Mouse (Mus musculus) colon, adult 2 months (tissue): ENCODE results near the gene Stap2. TPM values are rescaled to one million over a fixed set of nuclear protein-coding genes. Genes with fewer than 3 reads are reported as not detected.

ENCODE experiments used
- polyA plus RNA-seq: library from polyadenylated mRNA; depleted of rRNA; stranded (reverse); fragments of >200 nt; gene quantifications from 2 replicates; pipeline ENCODE4 v1.2.3, GENCODE M21; 2012; rRNA removed

The Stap2 gene
- 110 and 127 TPM in 2 replicates for polyA plus RNA-seq

DNA sequence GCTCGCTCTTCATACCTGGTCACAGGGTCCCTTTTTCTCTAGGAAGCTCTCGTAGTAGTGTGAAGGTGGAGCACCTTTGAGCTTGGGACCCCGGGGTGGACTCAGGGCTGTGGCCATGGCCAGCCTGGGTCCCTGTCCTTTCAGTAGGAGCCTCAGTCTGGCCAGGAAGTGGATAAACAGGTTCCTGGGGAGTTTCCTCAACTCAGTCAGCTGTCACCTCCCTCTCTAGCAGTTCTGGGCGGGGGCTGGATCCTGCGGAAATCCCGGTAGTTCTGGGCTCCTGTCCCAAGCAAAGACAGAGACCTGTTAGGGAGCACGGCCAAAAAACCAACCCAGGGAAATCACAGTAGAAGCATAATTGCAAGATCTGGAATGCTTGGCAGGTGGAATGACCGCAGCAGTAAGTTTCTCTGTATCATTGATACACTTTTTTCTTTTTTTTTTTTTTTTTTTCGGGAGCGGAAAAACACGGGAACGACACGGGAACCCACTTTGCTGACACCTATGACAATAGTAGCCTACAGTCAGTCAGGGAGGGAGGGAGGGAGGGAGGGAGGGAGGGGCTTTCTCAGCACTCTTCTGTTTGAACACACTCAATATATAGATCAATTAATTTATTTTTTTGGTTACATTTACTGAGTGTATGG, at the start of gene Stap2, which contains the start of gene Mpnd:
Gene Stap2 (minus strand): TSS at position 170 of the 647 bp plus-strand sequence.
Gene Mpnd (plus strand): TSS at position 297 of the 647 bp plus-strand sequence.

GRCm38 (mm10) chr17:56040030-56040856, 34.9 kb upstream of the Stap2 start, which contains the start of gene Chaf1a:
TSS of gene Chaf1a (plus strand) at chr17:56040439.

DNA sequence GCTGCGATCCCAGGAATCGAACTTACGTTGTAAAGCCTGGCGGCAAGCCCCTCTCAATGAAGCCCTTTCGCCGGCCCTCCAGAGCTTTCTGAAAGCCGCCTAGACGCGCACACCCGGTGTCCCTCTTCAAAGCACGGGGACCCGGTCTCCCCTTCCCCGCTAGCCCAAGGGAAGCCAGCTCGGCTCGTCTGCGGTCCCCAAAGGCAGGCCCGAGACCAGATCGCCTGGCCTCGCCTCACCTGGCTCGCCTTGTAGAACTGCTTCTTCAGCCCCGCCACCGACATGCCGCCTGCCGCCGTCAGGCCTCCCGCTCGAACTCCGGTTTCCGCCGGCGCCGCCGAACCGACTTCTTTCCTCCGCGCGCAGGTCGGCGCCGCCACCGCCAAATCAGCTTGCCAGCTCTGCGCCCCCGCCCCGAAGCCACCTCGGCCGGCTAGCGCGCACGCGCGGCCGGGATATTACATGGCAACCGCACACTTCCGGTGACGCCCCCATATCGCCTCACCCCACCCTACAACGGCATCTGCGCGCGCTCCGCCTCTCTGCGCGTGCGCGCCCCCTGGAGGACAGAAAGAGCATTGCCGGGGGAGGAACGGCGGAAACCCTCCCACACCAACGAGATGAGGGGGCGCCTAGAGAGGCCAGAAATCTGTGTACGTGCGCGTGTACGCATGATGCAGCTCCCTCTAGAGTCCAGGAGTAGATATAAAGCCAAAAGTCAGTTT, 31.0 kb upstream of the Stap2 start, which contains the start of gene Sh3gl1:
Gene Sh3gl1 (minus strand): TSS at position 460 of the 725 bp plus-strand sequence.

DNA sequence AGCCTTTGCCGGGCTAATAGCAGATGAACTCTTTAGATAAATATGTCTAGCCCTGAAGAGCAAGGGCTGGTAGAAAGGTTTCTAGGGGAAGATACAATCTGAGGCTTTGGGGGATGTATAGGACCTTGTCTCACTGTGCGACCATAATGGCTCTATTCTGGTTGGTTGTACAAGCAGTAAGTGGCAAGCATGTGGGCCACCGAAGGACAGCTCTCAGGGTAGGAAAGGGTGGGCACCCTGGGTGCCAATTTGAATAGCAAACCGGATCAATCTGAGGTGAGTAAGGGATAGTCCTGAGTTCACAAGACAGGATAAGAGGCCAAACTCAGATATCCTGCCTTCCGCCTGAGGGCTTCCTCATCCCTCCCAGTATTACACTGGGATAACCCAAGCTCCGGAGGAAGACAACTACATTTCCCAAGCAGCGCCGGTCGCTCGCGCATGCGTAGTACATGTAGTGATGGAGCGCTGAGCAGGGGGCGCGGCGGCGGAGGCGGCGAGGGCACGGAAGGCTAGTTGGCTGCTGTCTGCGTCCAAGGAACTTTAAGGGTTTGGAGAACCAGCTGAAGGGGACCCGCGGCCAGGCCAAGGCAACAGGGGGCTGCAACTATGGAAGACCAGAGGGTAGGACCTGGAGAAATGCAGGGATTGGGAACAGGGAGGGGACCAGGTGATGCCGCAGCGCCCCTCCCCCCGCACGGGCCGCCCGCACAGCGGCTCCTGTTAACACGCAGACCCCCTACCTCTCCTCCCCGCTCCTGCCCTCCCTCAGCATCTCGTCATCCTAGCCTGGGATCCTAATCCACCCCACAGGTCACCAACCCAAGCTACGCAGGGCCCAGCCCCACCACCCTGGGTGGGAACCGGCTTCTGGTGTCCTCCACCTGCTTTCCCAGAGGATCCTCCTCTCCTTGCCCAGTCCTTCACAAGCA, 19.1 kb downstream of the Stap2 start, which contains the start of gene Fsd1:
Gene Fsd1 (plus strand): TSS at position 480 of the 932 bp plus-strand sequence.

DNA sequence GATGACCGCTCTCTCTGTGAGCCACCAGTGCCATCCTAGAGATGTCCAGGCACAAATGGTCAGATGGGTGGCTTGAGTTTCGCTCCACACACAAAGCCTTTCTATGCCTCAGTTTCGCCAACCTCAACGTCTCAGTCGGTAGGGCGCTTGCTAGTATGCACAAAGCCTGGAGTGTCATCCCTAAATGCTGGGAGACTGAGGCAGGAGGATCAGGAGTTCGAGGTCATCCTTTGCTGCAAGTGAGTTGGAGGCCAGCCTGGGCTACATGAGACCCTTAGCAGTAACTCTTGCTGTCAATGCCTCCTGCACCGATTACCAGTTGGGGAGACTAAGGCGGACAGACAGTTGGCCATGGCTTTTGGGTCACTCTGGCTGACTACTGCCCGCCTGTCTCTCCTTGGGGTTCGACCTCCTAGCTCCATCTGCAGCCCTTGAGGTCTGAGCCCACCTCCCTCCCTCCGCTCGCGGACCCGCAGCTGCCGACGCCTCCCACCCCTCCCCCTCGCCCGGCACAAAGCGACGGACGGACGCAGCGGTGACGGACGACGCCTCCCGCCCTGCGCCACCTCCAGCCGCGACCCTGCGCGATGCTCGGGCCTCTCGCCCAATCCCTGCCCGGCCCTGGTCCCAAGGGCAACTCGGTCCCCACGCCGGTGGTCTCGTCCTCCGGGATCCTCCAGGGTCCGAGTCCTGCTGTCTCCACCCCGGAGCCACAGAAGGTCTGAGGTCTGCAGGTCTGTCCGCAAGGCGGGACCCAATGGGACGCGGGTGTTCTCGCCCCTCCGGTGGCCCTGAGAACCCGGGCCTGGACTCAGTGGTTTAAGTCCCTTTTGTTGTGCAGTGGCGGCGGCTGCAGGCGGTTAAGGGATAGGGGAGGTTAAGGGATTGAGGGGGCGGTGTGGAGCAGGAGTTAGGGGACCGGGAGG, 35.2 kb downstream of the Stap2 start, which contains the start of gene Shd:
Gene Shd (plus strand): TSS at position 502 of the 926 bp plus-strand sequence.

DNA sequence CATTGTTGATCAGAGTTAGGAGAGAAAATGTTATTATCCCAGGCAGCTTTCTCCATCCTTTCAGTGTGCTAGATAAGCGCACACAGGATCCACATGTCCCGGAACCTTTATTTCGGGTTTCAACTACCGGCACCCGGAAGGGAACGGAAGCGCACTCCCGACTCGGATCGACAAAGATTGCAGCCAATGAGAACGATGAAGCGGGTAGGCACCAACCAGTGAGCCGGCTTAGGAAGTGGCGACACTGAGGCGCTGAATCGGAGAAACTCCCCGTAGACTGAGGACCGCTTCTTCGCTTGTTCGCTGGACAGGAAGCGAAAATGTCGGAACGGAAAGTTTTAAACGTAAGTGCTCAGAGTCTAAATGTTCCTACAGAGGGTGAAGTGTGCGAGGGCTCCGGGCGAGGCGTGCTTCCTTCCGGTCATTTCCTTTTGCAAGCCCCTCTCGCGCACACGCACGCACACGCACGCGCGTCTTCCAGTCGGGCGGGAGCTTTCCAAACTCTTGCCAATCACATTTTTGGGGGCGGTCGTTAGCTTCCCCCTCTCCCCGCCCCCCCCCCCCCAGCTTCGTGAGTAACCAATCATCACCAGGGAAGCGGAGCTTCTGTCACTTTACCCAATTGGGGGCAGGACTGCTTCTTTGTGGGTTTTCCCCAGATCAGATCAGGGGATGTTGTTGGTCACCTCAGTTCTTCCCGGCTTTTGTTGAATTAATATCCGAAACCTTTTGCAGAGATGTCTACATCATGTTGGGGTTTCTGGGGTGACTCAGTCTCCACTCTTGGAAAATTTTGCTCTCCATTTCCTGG, 46.3 kb downstream of the Stap2 start, which contains the start of gene Yju2:
Gene Yju2 (plus strand): TSS at position 182 of the 811 bp plus-strand sequence.

GRCm38 (mm10) chr17:55952447-55953027, 52.8 kb downstream of the Stap2 start, which contains the start of gene Ebi3:
TSS of gene Ebi3 (plus strand) at chr17:55952640.

GRCm38 (mm10) chr17:55949400-55949799, 56.0 kb downstream of the Stap2 start, which contains the start of gene Zfp119b:
TSS of gene Zfp119b (minus strand) at chr17:55949500.

Other genes with a start within 250 kb of the Stap2 start
- 0.27 and 0.41 TPM in 2 replicates for gene Zfp119a, start 126.7 kb downstream of the Stap2 start, polyA plus RNA-seq
- gene Zfp959, start 113.5 kb downstream of the Stap2 start, polyA plus RNA-seq: 0.38 and 0.45 TPM in 2 replicates
- 0.07 and 0.08 TPM in 2 replicates for gene Zfp119b, start 56.1 kb downstream of the Stap2 start, polyA plus RNA-seq
- gene Ebi3, start 52.9 kb downstream of the Stap2 start, polyA plus RNA-seq: 5.3 and 6.3 TPM in 2 replicates
- 7.9 and 8.1 TPM in 2 replicates for gene Yju2, start 46.5 kb downstream of the Stap2 start, polyA plus RNA-seq
- gene Shd, start 35.1 kb downstream of the Stap2 start, polyA plus RNA-seq: 3.8 and 4.6 TPM in 2 replicates
- 1.3 and 1.6 TPM in 2 replicates for gene Fsd1, start 19.1 kb downstream of the Stap2 start, polyA plus RNA-seq
- 132 and 198 TPM in 2 replicates for gene Mpnd, start 127 bp upstream of the Stap2 start, polyA plus RNA-seq
- 64.4 and 75.5 TPM in 2 replicates for gene Sh3gl1, start 31.1 kb upstream of the Stap2 start, polyA plus RNA-seq
- 3.0 and 3.6 TPM in 2 replicates for gene Chaf1a, start 34.9 kb upstream of the Stap2 start, polyA plus RNA-seq
- 59.7 and 66.8 TPM in 2 replicates for gene Ubxn6, start 69.4 kb upstream of the Stap2 start, polyA plus RNA-seq
- 28.7 and 35.8 TPM in 2 replicates for gene Hdgfl2, start 74.0 kb upstream of the Stap2 start, polyA plus RNA-seq
- gene Plin4, start 104.2 kb upstream of the Stap2 start, polyA plus RNA-seq: 19.6 and 23.9 TPM in 2 replicates
- 0.37 and 0.65 TPM in 2 replicates for gene Plin5, start 112.0 kb upstream of the Stap2 start, polyA plus RNA-seq
- 14.3 and 21.9 TPM in 2 replicates for gene Lrg1, start 116.4 kb upstream of the Stap2 start, polyA plus RNA-seq
- 8.0 and 8.2 TPM in 2 replicates for gene Sema6b, start 134.8 kb upstream of the Stap2 start, polyA plus RNA-seq
- 13.1 and 13.6 TPM in 2 replicates for gene Tnfaip8l1, start 156.9 kb upstream of the Stap2 start, polyA plus RNA-seq
- gene Mydgf, start 178.3 kb upstream of the Stap2 start, polyA plus RNA-seq: 95.9 and 109 TPM in 2 replicates
- 47.5 and 53.8 TPM in 2 replicates for gene Dpp9, start 213.3 kb upstream of the Stap2 start, polyA plus RNA-seq